Mouse (Mus musculus): ENCODE data around the gene Tmem72.

The Tmem72 gene

GRCm38 (mm10) chr6:116716666-116717065 lies at the start of gene Tmem72:
TSS of gene Tmem72 (minus strand) at chr6:116716913.
- in situ Hi-C loops (cut with MseI, MboI): no loop called here

GRCm38 (mm10) chr6:116764524-116764923 lies 47.8 kb upstream of the Tmem72 start:
- in situ Hi-C loops (cut with MseI, MboI): no loop called here

GRCm38 (mm10) chr6:116762333-116762732 lies 45.6 kb upstream of the Tmem72 start:
- in situ Hi-C loops (cut with MseI, MboI): no loop called here

- in situ Hi-C loops (cut with MseI, MboI): no loop called here
Observed at GRCm38 (mm10) chr6:116760181-116760580, 43.5 kb upstream of the Tmem72 start.

GRCm38 (mm10) chr6:116756364-116756763 lies 39.7 kb upstream of the Tmem72 start:
- in situ Hi-C loops (cut with MseI, MboI): no loop called here

- in situ Hi-C loops (cut with MseI, MboI): no loop called here
Observed at GRCm38 (mm10) chr6:116738046-116738445, 21.3 kb upstream of the Tmem72 start.

GRCm38 (mm10) chr6:116735361-116735760 lies 18.6 kb upstream of the Tmem72 start:
- in situ Hi-C loops (cut with MseI, MboI): no loop called here

GRCm38 (mm10) chr6:116733577-116733976 lies 16.9 kb upstream of the Tmem72 start:
- in situ Hi-C loops (cut with MseI, MboI): no loop called here

- in situ Hi-C loops (cut with MseI, MboI): no loop called here
Observed at GRCm38 (mm10) chr6:116724489-116725160, 7.9 kb upstream of the Tmem72 start.

GRCm38 (mm10) chr6:116718920-116719319 lies 2.2 kb upstream of the Tmem72 start:
- in situ Hi-C loops (cut with MseI, MboI): no loop called here

- in situ Hi-C loops (cut with MseI, MboI): no loop called here
Observed at GRCm38 (mm10) chr6:116718361-116718760, 1.6 kb upstream of the Tmem72 start.

GRCm38 (mm10) chr6:116717851-116718250 lies 1.1 kb upstream of the Tmem72 start:
- in situ Hi-C loops (cut with MseI, MboI): no loop called here

GRCm38 (mm10) chr6:116715166-116715565 lies 1.5 kb downstream of the Tmem72 start:
- in situ Hi-C loops (cut with MseI, MboI): no loop called here

GRCm38 (mm10) chr6:116714576-116714975 lies 2.1 kb downstream of the Tmem72 start:
- in situ Hi-C loops (cut with MseI, MboI): no loop called here

- in situ Hi-C loops (cut with MseI, MboI): no loop called here
Observed at GRCm38 (mm10) chr6:116713966-116714365, 2.7 kb downstream of the Tmem72 start.

- in situ Hi-C loops (cut with MseI, MboI): no loop called here
Observed at GRCm38 (mm10) chr6:116712503-116712902, 4.2 kb downstream of the Tmem72 start.

- in situ Hi-C loops (cut with MseI, MboI): no loop called here
Observed at GRCm38 (mm10) chr6:116712062-116712461, 4.7 kb downstream of the Tmem72 start.

- in situ Hi-C loops (cut with MseI, MboI): no loop called here
Observed at GRCm38 (mm10) chr6:116704320-116704719, 12.4 kb downstream of the Tmem72 start.

- in situ Hi-C loops (cut with MseI, MboI): no loop called here
Observed at GRCm38 (mm10) chr6:116700821-116701220, 15.9 kb downstream of the Tmem72 start.

- in situ Hi-C loops (cut with MseI, MboI): loop anchor here (5.0 kb wide), 1 partner anchor 46 kb away; the partner anchor contains the start of gene Depp1 (in 2 of the 2)
Observed at GRCm38 (mm10) chr6:116697896-116698425, 18.8 kb downstream of the Tmem72 start.

- in situ Hi-C loops (cut with MseI, MboI): loop anchor here (5.0 kb wide), 1 partner anchor 45 kb away; the partner anchor contains the start of gene Depp1 (in 2 of the 2)
Observed at GRCm38 (mm10) chr6:116697413-116697812, 19.3 kb downstream of the Tmem72 start.

- in situ Hi-C loops (cut with MseI, MboI): no loop called here
Observed at GRCm38 (mm10) chr6:116694346-116694745, 22.4 kb downstream of the Tmem72 start.

- in situ Hi-C loops (cut with MseI, MboI): no loop called here
Observed at GRCm38 (mm10) chr6:116693639-116694038, 23.1 kb downstream of the Tmem72 start.
